Comparison of ENCODE assay signal across 8 mouse cellular contexts in the genomic region with DNA sequence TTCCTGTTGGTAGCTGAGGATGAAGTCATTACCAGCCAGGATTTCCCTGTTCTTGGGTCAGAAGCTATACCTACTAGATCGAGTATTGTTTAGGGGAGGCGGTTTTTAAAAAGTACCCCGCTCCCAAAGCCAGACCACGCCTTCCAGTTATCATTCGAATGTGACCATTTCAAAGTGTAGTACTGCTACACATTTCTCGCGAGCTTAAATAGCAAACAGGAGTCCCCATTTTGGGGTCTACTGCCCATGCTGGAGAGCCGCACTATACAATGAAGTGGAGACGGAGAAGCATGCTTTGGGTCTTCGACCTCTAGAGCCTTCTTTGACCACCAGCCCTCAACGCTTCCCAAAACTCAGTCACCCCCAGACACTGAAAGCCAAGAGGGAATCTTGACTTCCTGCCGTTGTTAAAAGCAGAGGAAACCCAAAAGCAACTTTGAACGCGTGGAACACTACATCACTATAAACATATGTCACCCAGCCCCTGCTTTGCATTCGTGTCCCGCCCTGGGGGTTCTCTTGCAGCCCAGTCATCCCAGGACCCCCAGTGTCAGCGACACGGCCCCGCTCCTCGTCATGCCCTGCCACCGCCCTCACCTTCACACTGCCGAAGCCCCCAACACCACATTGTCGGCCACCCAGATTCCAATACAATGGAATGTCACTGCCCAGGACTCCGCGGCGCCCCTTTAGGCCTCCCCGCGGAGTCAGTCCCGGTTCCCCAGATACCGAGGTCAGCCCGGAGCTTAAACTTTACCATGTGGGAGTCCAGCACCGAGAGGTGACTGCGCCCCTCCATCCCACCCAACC. TPM values are rescaled to one million over a fixed set of nuclear protein-coding genes. Genes with fewer than 3 reads are reported as not detected.
A peak's percentile ranks its signal among the peaks of the same experiment; 100 is the strongest.
DNase-seq lines count a peak whose midpoint lies in the region; ATAC-seq and TF ChIP-seq lines count a peak whose summit lies in the region.

No protein-coding gene starts in this region.

- H3K4me2 ChIP-seq in forebrain, postnatal 0 days (ENCODE audit: low read depth), result peak overlapping the region; percentile 78
- peak overlapping the region; percentile 85 for H3K4me2 ChIP-seq in hindbrain, embryonic 12.5 days (replicated peaks)

- DNase-seq in c-Kit-positive CD71-positive TER-119-negative erythroid progenitor cells, embryonic 14.5 days (ENCODE audit: low read depth), result peak; percentile 60
- peak; percentile 71 for DNase-seq in forebrain, postnatal 0 days
- DNase-seq in left cerebral cortex, adult 2 months (ENCODE audit: extremely low spot score in 1 of 2, low spot score in 2 of 2), result peak in 1 of 2 experiments; percentile 37
- DNase-seq in spleen, adult 2 months (ENCODE audit: low read depth in 1 of 2, low spot score in 2 of 2), result peak; percentile 18

- H3K9me3 ChIP-seq in erythroblast, embryonic 14.5 days (ENCODE audit: control insufficient read depth, low read length), result no peaks in the 10 kb centered on the region
- H3K9me3 ChIP-seq in forebrain, postnatal 0 days (ENCODE audit: low read length), result no peaks in the 10 kb centered on the region
- no peaks in the 10 kb centered on the region for H3K9me3 ChIP-seq in hindbrain, embryonic 12.5 days (replicated peaks)
- H3K9me3 ChIP-seq in megakaryocyte, embryonic 14.5 days, result no peaks in the 10 kb centered on the region

- WGBS in forebrain, postnatal 0 days, result 2% methylated on average over 33 of the region's 33 CpGs
- under 1% methylated on average over 33 of the region's 33 CpGs for WGBS in hindbrain, embryonic 12.5 days
- WGBS in spleen, adult 2 months, result 1% methylated on average over 33 of the region's 33 CpGs

- peaks cover 14% of the 10 kb centered on the region for H3K27me3 ChIP-seq in erythroblast, embryonic 14.5 days (ENCODE audit: control insufficient read depth)
- H3K27me3 ChIP-seq in forebrain, postnatal 0 days (ENCODE audit: insufficient read depth, low read length), result no peaks in the 10 kb centered on the region
- H3K27me3 ChIP-seq in hindbrain, embryonic 12.5 days, result no peaks in the 10 kb centered on the region
- H3K27me3 ChIP-seq in megakaryocyte, embryonic 14.5 days (replicated peaks), result peaks cover 23% of the 10 kb centered on the region
- H3K27me3 ChIP-seq in spleen, adult 2 months (ENCODE audit: control insufficient read depth, insufficient read depth, low read length), result no peaks in the 10 kb centered on the region

- peaks cover 34% of the 10 kb centered on the region for H3K4me1 ChIP-seq in erythroblast, embryonic 14.5 days (ENCODE audit: control insufficient read depth)
- H3K4me1 ChIP-seq in forebrain, postnatal 0 days (ENCODE audit: insufficient read depth), result peaks cover 10% of the 10 kb centered on the region
- peaks cover 18% of the 10 kb centered on the region for H3K4me1 ChIP-seq in hindbrain, embryonic 12.5 days
- peaks cover 23% of the 10 kb centered on the region for H3K4me1 ChIP-seq in megakaryocyte, embryonic 14.5 days
- H3K4me1 ChIP-seq in spleen, adult 2 months (ENCODE audit: control insufficient read depth, insufficient read depth, insufficient read length), result no peaks in the 10 kb centered on the region; the same call in 1 of the 2 replicates

- intact Hi-C loops in left cerebral cortex, adult 2 months (cut with DNase I), result loop anchor here (2.0 kb wide), 1 partner anchor 201 kb away; a partner anchor contains a TSS

- no peak for TF ChIP-seq CTCF in forebrain, postnatal 0 days (IDR thresholded peaks at IDR 0.05; ENCODE audit: low read depth)
- TF ChIP-seq CTCF in left cerebral cortex, adult 2 months (IDR thresholded peaks at IDR 0.05), result no peak
- no peak for TF ChIP-seq CTCF in spleen, adult 2 months (IDR thresholded peaks at IDR 0.05; ENCODE audit: extremely low read depth, insufficient read depth, insufficient read length, insufficient replicate concordance)

- H3K36me3 ChIP-seq in erythroblast, embryonic 14.5 days (ENCODE audit: control insufficient read depth), result no peaks in the 10 kb centered on the region
- no peaks in the 10 kb centered on the region for H3K36me3 ChIP-seq in forebrain, postnatal 0 days (ENCODE audit: insufficient read depth)
- H3K36me3 ChIP-seq in hindbrain, embryonic 12.5 days, result no peaks in the 10 kb centered on the region
- no peaks in the 10 kb centered on the region for H3K36me3 ChIP-seq in megakaryocyte, embryonic 14.5 days (replicated peaks; ENCODE audit: low read length)
- H3K36me3 ChIP-seq in spleen, adult 2 months (ENCODE audit: control insufficient read depth, insufficient read depth, low read length), result no peaks in the 10 kb centered on the region

- H3K9ac ChIP-seq in forebrain, postnatal 0 days, result peak overlapping the region; percentile 95
- H3K9ac ChIP-seq in hindbrain, embryonic 12.5 days, result peak overlapping the region; percentile 92

- H3K4me3 ChIP-seq in erythroblast, embryonic 14.5 days (replicated peaks), result peak overlapping the region; percentile 80
- H3K4me3 ChIP-seq in forebrain, postnatal 0 days (ENCODE audit: low read depth, low read length), result peak overlapping the region; percentile 96
- H3K4me3 ChIP-seq in hindbrain, embryonic 12.5 days, result peak overlapping the region; percentile 88
- H3K4me3 ChIP-seq in left cerebral cortex, adult 2 months, result peak overlapping the region; percentile 94
- H3K4me3 ChIP-seq in megakaryocyte, embryonic 14.5 days (replicated peaks), result peak overlapping the region; percentile 94
- peak overlapping the region; percentile 72 for H3K4me3 ChIP-seq in spleen, adult 2 months (ENCODE audit: extremely low read depth, insufficient read depth, insufficient read length)

- ATAC-seq in erythroblast, adult 5-6 weeks (replicated peaks; ENCODE audit: low FRiP score, poor library complexity, severe bottlenecking), result no peak
- ATAC-seq in forebrain, postnatal 0 days, result peak; percentile 18
- peak; percentile 41 for ATAC-seq in hindbrain, embryonic 12.5 days (ENCODE audit: low FRiP score)

- TF ChIP-seq POLR2A in spleen, adult 2 months (IDR thresholded peaks at IDR 0.05; ENCODE audit: low read depth, low read length), result no peak

- peak overlapping the region; percentile 91 for H3K27ac ChIP-seq in forebrain, postnatal 0 days (ENCODE audit: low read depth, low read length)
- peak overlapping the region; percentile 96 for H3K27ac ChIP-seq in hindbrain, embryonic 12.5 days
- H3K27ac ChIP-seq in left cerebral cortex, adult 2 months, result peak overlapping the region; percentile 92
- H3K27ac ChIP-seq in spleen, adult 2 months (ENCODE audit: insufficient read depth, low read length), result peak overlapping the region; percentile 63

RNA-seq across cellular contexts. Expression of a gene that starts 0.8 kb away (rescaled TPM):
- 0.02 TPM in 2 replicates for polyA plus RNA-seq in erythroblast, embryonic 14.5 days (2012)
- total RNA-seq in erythroblast, adult 5-6 weeks (2015; ENCODE audit: low replicate concordance), result 4.2 and 9.6 TPM in 2 replicates
- 1.5 and 1.8 TPM in 2 replicates for total RNA-seq in erythroblast, adult 5-6 weeks (2017; ENCODE audit: low replicate concordance)
- total RNA-seq in forebrain, postnatal 0 days (2014; rRNA removed), result 10.8 and 14.1 TPM in 2 replicates
- polyA plus RNA-seq in forebrain, postnatal 0 days (2015; fragmentation: Nextera tagmentation; extraction: Ambion mirVana), result 2.4 and 3.4 TPM in 2 replicates
- 11.0 and 11.1 TPM in 2 replicates for polyA plus RNA-seq in hindbrain, embryonic 12.5 days (2016; fragmentation: Nextera tagmentation; extraction: Ambion mirVana)
- 10 to 100 TPM; 10.2 to 10.8 TPM for total RNA-seq in left cerebral cortex, adult 2 months (2021)
- polyA plus RNA-seq in megakaryocyte, embryonic 14.5 days (2012; ENCODE audit: insufficient read depth, low replicate concordance), result 0.15 TPM in 1 of 2 replicates, not detected in the other
- polyA plus RNA-seq in spleen, adult 2 months (2012; rRNA removed), result 1.6 and 1.7 TPM in 2 replicates

RNA-seq across cellular contexts. Expression of a gene that starts 33.9 kb away (rescaled TPM):
- polyA plus RNA-seq in erythroblast, embryonic 14.5 days (2012), result not detected in 2 replicates
- 0.84 TPM in 1 of 2 replicates, not detected in the other for total RNA-seq in erythroblast, adult 5-6 weeks (2015; ENCODE audit: low replicate concordance)
- total RNA-seq in erythroblast, adult 5-6 weeks (2017; ENCODE audit: low replicate concordance), result not detected in 2 replicates
- 1.2 TPM in 2 replicates for total RNA-seq in forebrain, postnatal 0 days (2014; rRNA removed)
- 0.31 and 1.1 TPM in 2 replicates for polyA plus RNA-seq in forebrain, postnatal 0 days (2015; fragmentation: Nextera tagmentation; extraction: Ambion mirVana)
- polyA plus RNA-seq in hindbrain, embryonic 12.5 days (2016; fragmentation: Nextera tagmentation; extraction: Ambion mirVana), result 1.6 TPM in 2 replicates
- total RNA-seq in left cerebral cortex, adult 2 months (2021), result under 1 TPM; 0.49 to 0.63 TPM
- 0.35 TPM in 1 of 2 replicates, not detected in the other for polyA plus RNA-seq in megakaryocyte, embryonic 14.5 days (2012; ENCODE audit: insufficient read depth, low replicate concordance)
- 0.14 and 0.32 TPM in 2 replicates for polyA plus RNA-seq in spleen, adult 2 months (2012; rRNA removed)

RNA-seq across cellular contexts. Expression of a gene that starts 51.8 kb away (rescaled TPM):
- not detected in 2 replicates for polyA plus RNA-seq in erythroblast, embryonic 14.5 days (2012)
- total RNA-seq in erythroblast, adult 5-6 weeks (2015; ENCODE audit: low replicate concordance), result 4.8 and 31.3 TPM in 2 replicates
- total RNA-seq in erythroblast, adult 5-6 weeks (2017; ENCODE audit: low replicate concordance), result 5.7 and 14.6 TPM in 2 replicates
- total RNA-seq in forebrain, postnatal 0 days (2014; rRNA removed), result not detected in 2 replicates
- 3.9 and 4.8 TPM in 2 replicates for polyA plus RNA-seq in forebrain, postnatal 0 days (2015; fragmentation: Nextera tagmentation; extraction: Ambion mirVana)
- polyA plus RNA-seq in hindbrain, embryonic 12.5 days (2016; fragmentation: Nextera tagmentation; extraction: Ambion mirVana), result 7.9 and 9.9 TPM in 2 replicates
- 1 to 10 TPM in 1 of 2 experiments, not detected in 1; 2.4 TPM for total RNA-seq in left cerebral cortex, adult 2 months (2021)
- not detected in 2 replicates for polyA plus RNA-seq in megakaryocyte, embryonic 14.5 days (2012; ENCODE audit: insufficient read depth, low replicate concordance)
- polyA plus RNA-seq in spleen, adult 2 months (2012; rRNA removed), result 0.66 and 1.1 TPM in 2 replicates
